23 mouse cellular contexts compared by ENCODE assay signal in the genomic region with DNA sequence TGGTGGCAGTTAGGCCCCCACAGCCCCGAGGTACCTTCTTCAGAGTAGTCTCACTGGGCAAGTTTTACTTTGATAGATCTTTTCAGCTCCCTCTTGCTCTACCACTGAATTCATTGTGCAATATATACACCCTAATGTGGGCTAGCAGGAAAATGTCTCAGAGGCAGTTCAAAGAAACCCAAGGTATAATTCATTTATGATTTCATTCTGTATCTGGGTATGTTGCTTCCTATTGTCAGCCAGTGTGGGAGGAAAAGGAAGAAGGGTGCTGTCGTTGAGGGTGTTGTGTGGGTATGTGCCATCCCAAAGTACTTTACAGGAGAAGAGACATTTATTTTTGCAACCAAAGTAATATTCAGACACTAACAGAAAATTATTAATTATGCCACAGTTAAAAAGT.
"Had no signal": no experiment of that assay in that cellular context is flagged by ENCODE, and none has a peak within 500 bp of the region (broad histone marks: within the 10 kb centered on the region; RNA-seq: fewer than 3 reads in every experiment).

No protein-coding gene starts in this region.

- DNase-seq: kidney, adult 11 months; kidney, adult 8-10 months; kidney, postnatal 10 days; kidney, postnatal 4 days; layer of hippocampus, adult 9-11 months; liver; lung, adult 18-20 months; lung, postnatal 10 days; lung, postnatal 36 days; right cerebral cortex, postnatal 14 days; thymus, adult 2 months; thymus, postnatal 14 days had no signal

- H3K4me3 ChIP-seq: kidney, embryonic 15.5 days; limb, embryonic 10.5 days; limb, embryonic 13.5 days; liver, embryonic 12.5 days; liver, embryonic 15.5 days; lung, embryonic 15.5 days; megakaryocyte, embryonic 14.5 days; midbrain, embryonic 10.5 days; midbrain, embryonic 13.5 days; myocyte had no signal

- H3K27ac ChIP-seq: kidney, embryonic 15.5 days; limb, embryonic 10.5 days; limb, embryonic 13.5 days; liver, embryonic 12.5 days; liver, embryonic 15.5 days; lung, embryonic 15.5 days; midbrain, embryonic 10.5 days; midbrain, embryonic 13.5 days; stomach, postnatal 0 days had no signal
